Mouse (Mus musculus) hindbrain, embryonic 12.5 days (tissue): ENCODE measurements at regions not wholly inside any gene's neighbourhood (a gene's known extent, or its start where the extent isn't known, plus 50 kb on each side); places are given as distances from the start of the nearest gene placed in this dataset.
"Not testable (repeated sequence)": the region's sequence is repeated elsewhere in the genome, so short reads cannot be mapped to it uniquely, and the experiment has no call there.

Source experiments
- ATAC-seq: fragments of 200-750 bp; cut with Nextera tagmentation; 2 replicates; pipeline ENCODE4 v1.8.0; 2017; ENCODE audit warnings: moderate TSS enrichment; ENCODE audit not compliant: low FRiP score
- H3K27ac ChIP-seq: fragments of 300-500 bp; sonication (generic); 2 replicates; pipeline ENCODE4 v1.5.1; 2016; ENCODE audit warnings: mild to moderate bottlenecking
- H3K27me3 ChIP-seq: fragments of 300-500 bp; sonication (generic); 2 replicates; pipeline ENCODE4 v1.6.1; 2016; ENCODE audit warnings: mild to moderate bottlenecking
- H3K36me3 ChIP-seq: fragments of 300-500 bp; sonication (generic); 2 replicates; pipeline ENCODE4 v1.6.1; 2016; ENCODE audit warnings: mild to moderate bottlenecking
- H3K4me1 ChIP-seq: fragments of 300-500 bp; sonication (generic); 2 replicates; pipeline ENCODE4 v1.6.1; 2016
- H3K4me2 ChIP-seq: fragments of 300-500 bp; sonication (generic); replicated peaks from 2 replicates; pipeline ENCODE4 v1.6.1; 2016; ENCODE audit warnings: mild to moderate bottlenecking
- H3K4me3 ChIP-seq: fragments of 300-500 bp; sonication (generic); 2 replicates; pipeline ENCODE4 v1.5.1; 2016; ENCODE audit warnings: mild to moderate bottlenecking
- H3K9ac ChIP-seq: fragments of 300-500 bp; sonication (generic); 2 replicates; pipeline ENCODE4 v1.6.1; 2016; ENCODE audit warnings: mild to moderate bottlenecking, moderate library complexity
- H3K9me3 ChIP-seq: fragments of 300-500 bp; sonication (generic); replicated peaks from 2 replicates; pipeline ENCODE4 v1.6.1; 2016; ENCODE audit warnings: mild to moderate bottlenecking
- WGBS: fragments of 180-500 bp; shearing (Covaris S2); methylation state at CpG from one replicate; pipeline ENCODE4 v1.1.7; 2016; 5-methylcytosine and 5-hydroxymethylcytosine counted together

GRCm38 (mm10) chr11:22420003-22420723, 78.1 kb upstream of the Ehbp1 start:
- H3K9ac ChIP-seq, result no peak overlapping the region
- no peaks in the 10 kb centered on the region for H3K36me3 ChIP-seq
- H3K4me2 ChIP-seq, result no peak overlapping the region
- H3K4me3 ChIP-seq, result no peak overlapping the region
- no peaks in the 10 kb centered on the region for H3K27me3 ChIP-seq
- WGBS, result 34% methylated on average over 3 of the region's 3 CpGs
- peaks cover 2% of the 10 kb centered on the region; the same call in 1 of the 2 replicates for H3K4me1 ChIP-seq
- no peak overlapping the region for H3K27ac ChIP-seq
- H3K9me3 ChIP-seq, result no peaks in the 10 kb centered on the region
- ATAC-seq, result no peak

DNA sequence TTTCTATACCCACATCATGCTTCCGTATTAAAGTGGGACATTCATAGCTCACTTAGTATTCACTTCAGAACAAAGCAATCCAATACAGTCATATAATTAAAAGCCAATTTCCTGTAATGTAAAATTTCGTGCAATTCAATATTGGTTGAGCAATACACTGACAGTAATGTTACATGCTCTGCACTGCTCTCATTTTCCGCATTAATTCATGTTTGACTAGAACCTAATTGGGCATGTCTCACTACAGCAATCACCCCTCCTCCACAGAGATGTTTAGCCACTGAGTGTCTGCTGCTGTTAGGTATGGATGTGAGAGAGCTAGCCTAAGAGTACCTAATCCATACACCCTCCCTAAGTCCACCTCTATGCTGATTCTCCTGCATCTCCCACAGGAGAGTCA, 79.7 kb upstream of the Ehbp1 start:
- H3K27me3 ChIP-seq, result no peaks in the 10 kb centered on the region
- WGBS, result 83% methylated on average over 3 of the region's 3 CpGs
- no peak overlapping the region for H3K27ac ChIP-seq
- no peak for ATAC-seq
- H3K4me3 ChIP-seq, result no peak overlapping the region
- no peaks in the 10 kb centered on the region for H3K9me3 ChIP-seq
- H3K4me2 ChIP-seq, result no peak overlapping the region
- no peaks in the 10 kb centered on the region for H3K36me3 ChIP-seq
- H3K4me1 ChIP-seq, result peaks cover 2% of the 10 kb centered on the region; the same call in 1 of the 2 replicates
- no peak overlapping the region for H3K9ac ChIP-seq

DNA sequence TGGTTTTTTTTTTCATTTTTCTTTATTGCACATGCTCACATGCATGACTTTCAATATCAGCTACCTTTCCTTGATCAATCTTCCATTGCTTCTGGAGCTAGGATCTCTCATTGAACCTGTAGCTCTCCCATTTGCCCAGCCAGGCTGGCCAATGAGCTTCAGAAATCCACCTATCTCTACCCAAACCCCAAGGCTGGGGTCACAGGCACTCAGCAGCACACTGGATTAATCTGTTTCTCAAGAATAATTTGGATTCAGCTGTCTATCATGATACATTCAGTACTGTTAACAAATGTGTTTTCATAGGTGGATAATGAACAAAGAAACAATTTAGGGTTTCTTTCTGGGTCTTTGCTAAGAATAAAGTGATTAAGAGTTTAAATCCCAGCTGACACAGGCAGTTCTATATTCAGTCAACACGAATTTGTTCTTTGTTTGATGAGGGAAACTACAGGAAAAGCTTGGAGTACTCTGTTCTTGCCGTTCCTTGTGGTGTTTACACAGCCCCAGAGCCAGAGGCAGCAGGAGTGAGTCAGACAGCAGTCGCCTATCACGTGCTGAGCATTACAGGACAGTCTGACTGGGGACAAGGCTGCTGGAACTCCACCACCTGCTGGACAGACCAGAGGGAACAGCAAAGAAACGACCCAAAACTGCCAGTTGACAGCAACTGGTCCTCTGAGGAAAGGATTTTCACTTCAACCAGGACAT, 74.6 kb upstream of the Tmem17 start:
- Histone ChIP-seq H3K9me3 (no peaks in the 10 kb centered on the region), H3K4me2 (no peak overlapping the region), H3K4me1 (no peaks in the 10 kb centered on the region), H3K4me3 (no peak overlapping the region), H3K27me3 (no peaks in the 10 kb centered on the region), H3K27ac (no peak overlapping the region), H3K36me3 (no peaks in the 10 kb centered on the region), H3K9ac (no peak overlapping the region)
- ATAC-seq, result peak; percentile 87
- 24% methylated on average over 5 of the region's 5 CpGs for WGBS

DNA sequence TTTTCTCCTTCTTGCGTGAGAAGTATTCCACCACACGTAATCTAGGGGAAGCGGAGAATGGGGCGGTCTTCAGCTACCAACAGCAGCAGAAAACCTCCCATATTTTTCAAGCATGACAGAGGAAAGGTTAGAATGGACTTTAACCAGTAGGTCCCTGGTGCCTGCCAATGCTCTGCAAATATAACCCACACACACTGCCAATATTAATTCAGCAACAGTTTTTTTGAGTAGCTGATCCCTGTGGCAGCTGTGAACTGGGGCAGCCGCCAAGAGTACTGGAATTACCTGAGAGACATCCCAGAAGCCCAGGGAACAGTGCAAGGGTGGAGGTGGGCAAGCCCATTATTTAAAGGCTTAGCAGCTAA, 74.1 kb upstream of the Tmem17 start:
- Histone ChIP-seq H3K4me3 (no peak overlapping the region), H3K9ac (no peak overlapping the region), H3K4me1 (no peaks in the 10 kb centered on the region), H3K4me2 (no peak overlapping the region), H3K27me3 (no peaks in the 10 kb centered on the region), H3K27ac (no peak overlapping the region), H3K9me3 (no peaks in the 10 kb centered on the region), H3K36me3 (no peaks in the 10 kb centered on the region)
- WGBS, result 75% methylated on average over 5 of the region's 5 CpGs
- no peak for ATAC-seq

GRCm38 (mm10) chr11:22438441-22439066, 73.3 kb upstream of the Tmem17 start:
- no peaks in the 10 kb centered on the region for H3K4me1 ChIP-seq
- no peaks in the 10 kb centered on the region for H3K36me3 ChIP-seq
- no peaks in the 10 kb centered on the region for H3K9me3 ChIP-seq
- no peak for ATAC-seq
- no peak overlapping the region for H3K9ac ChIP-seq
- 77% methylated on average over 2 of the region's 2 CpGs for WGBS
- H3K27ac ChIP-seq, result no peak overlapping the region
- H3K4me3 ChIP-seq, result no peak overlapping the region
- no peak overlapping the region for H3K4me2 ChIP-seq
- no peaks in the 10 kb centered on the region for H3K27me3 ChIP-seq

GRCm38 (mm10) chr11:22440521-22440920, 71.4 kb upstream of the Tmem17 start:
- Histone ChIP-seq H3K27me3 (no peaks in the 10 kb centered on the region), H3K4me2 (no peak overlapping the region), H3K4me1 (no peaks in the 10 kb centered on the region), H3K4me3 (no peak overlapping the region), H3K27ac (no peak overlapping the region), H3K9ac (no peak overlapping the region), H3K9me3 (no peaks in the 10 kb centered on the region), H3K36me3 (no peaks in the 10 kb centered on the region)
- 85% methylated on average over 2 of the region's 2 CpGs for whole genome bisulfite sequencing
- ATAC-seq, result no peak

DNA sequence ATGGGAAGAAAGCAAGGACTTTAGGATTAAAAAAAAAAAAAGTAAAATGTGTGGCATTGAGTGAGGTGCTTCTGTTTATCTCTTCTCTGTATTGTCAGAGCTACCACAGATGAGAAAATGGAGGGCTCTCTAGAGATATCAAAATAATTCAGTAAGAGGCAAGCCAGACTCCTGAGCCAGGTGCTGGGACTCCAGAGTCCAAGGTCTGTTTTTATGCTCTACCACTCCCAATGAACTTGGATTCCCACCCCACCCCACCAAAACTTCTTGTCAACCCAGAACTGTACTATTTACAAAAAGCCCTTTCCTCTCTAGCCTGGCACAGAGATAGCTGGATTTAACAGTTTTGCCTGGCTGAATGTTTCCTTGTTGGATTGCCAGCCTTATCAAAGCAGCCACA, 58.7 kb upstream of the Tmem17 start:
- Histone ChIP-seq H3K27me3 (no peaks in the 10 kb centered on the region), H3K9me3 (no peaks in the 10 kb centered on the region), H3K4me3 (no peak overlapping the region), H3K9ac (no peak overlapping the region), H3K36me3 (no peaks in the 10 kb centered on the region), H3K4me1 (no peaks in the 10 kb centered on the region), H3K27ac (no peak overlapping the region), H3K4me2 (no peak overlapping the region)
- ATAC-seq, result no peak

GRCm38 (mm10) chr11:22456286-22456685, 55.6 kb upstream of the Tmem17 start:
- Histone ChIP-seq H3K36me3 (no peaks in the 10 kb centered on the region), H3K4me1 (no peaks in the 10 kb centered on the region; the same call in 1 of the 2 replicates), H3K9ac (no peak overlapping the region), H3K27me3 (no peaks in the 10 kb centered on the region), H3K4me2 (no peak overlapping the region), H3K9me3 (no peaks in the 10 kb centered on the region), H3K4me3 (no peak overlapping the region), H3K27ac (no peak overlapping the region)
- no peak for ATAC-seq
- WGBS, result 90% methylated on average over 9 of the region's 9 CpGs

DNA sequence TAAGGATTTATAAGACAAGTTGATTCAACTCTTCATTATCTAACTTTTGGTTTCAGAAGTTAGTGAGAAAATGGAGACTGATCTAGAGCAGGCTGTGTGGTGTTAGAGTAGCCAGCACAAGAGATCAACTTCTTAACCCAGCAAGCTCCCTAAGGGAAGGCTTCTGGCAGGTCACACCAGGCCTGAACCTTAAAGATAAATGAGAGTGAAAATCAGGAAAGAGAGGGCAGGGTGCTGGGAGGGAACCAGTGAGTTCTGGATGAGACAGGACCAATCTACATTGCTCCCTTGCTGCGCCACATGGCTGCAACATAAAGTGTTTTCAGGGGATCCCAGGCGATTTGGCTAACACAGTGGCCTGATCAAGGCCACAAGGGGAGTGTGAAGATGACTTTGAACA, 54.7 kb upstream of the Tmem17 start:
- no peak overlapping the region for H3K27ac ChIP-seq
- ATAC-seq, result no peak
- H3K9ac ChIP-seq, result no peak overlapping the region
- H3K9me3 ChIP-seq, result no peaks in the 10 kb centered on the region
- WGBS, result 90% methylated on average over 2 of the region's 2 CpGs
- no peaks in the 10 kb centered on the region for H3K27me3 ChIP-seq
- no peaks in the 10 kb centered on the region for H3K36me3 ChIP-seq
- H3K4me3 ChIP-seq, result no peak overlapping the region
- no peak overlapping the region for H3K4me2 ChIP-seq
- no peaks in the 10 kb centered on the region; the same call in 1 of the 2 replicates for H3K4me1 ChIP-seq

DNA sequence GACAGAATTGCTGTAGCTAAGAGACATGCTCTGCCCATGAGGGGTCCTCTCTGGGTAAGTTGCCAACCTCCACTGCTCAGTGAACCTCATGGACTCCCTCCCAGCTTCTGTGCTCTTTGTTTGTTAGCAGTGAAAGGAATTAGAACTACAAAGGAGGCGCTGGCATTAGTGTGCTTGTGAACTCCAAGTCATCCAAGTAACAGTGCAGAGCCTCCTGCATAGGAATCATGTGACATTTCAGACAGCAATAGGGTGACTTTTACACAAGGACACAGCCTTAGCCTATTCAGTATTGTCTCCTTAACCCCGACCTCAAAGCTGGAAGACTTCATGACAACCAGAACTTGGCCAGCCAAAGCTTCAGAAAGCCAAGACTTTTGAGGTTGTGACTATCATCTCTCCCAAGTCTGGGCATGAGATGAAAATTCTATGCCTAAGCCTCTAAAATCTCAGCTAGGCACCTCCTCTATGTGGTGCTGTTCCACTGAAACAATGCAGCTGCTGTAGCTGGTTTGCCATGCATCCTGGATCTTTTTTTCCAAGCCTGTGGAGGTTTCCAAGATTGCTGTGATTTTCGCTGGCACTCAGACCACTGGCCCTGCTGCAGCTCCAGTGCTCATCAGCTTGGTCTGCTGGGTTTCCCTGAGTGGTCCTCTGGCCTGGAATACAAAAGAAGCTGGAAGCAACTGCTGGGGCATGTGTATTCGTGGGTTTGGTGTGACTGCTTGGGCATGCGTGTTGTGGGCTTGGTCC, 52.8 kb upstream of the Tmem17 start:
- Histone ChIP-seq H3K9me3 (no peaks in the 10 kb centered on the region), H3K4me3 (no peak overlapping the region), H3K4me1 (no peaks in the 10 kb centered on the region; the same call in 1 of the 2 replicates), H3K27me3 (no peaks in the 10 kb centered on the region), H3K36me3 (no peaks in the 10 kb centered on the region), H3K9ac (no peak overlapping the region), H3K27ac (no peak overlapping the region), H3K4me2 (no peak overlapping the region)
- 72% methylated on average over 5 of the region's 5 CpGs for WGBS
- peak; percentile 58; the same call in 1 of the 2 replicates for ATAC-seq

DNA sequence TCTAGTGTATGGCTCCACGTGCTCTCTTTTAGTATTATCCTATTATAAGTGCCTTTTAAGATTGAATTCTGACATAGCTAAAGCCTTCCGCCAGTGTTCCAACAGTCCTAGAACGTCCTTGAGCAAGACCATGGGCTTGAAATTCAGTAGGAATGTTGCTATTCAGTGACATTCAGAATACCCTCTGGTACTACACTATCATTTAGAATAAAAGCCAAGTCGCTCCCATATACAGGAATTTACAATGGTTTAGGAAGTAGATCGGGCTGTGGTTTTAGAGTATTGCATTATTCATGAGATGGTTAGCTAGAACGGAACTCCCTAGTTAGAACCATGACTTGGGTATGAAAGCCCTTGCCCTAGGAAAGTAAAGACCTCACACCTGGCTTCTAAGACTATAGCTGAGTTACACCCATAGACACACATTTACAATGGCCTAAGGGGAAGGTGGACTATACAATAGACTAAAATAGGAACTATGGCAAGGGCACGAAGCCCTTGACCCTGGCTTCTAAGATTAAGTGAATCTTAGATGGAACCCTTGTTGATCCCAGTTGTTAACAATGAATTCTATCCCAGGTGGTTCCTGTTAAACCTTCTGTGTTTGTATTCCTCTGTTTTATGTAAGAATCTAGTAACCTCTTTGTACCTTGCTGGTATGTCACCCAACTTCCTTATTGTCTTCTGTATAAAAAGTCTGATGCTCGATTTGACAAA, 50.7 kb upstream of the Tmem17 start:
- H3K27me3 ChIP-seq, H3K4me1 ChIP-seq, H3K4me3 ChIP-seq, H3K27ac ChIP-seq, ATAC-seq, H3K9me3 ChIP-seq, H3K36me3 ChIP-seq, H3K9ac ChIP-seq, H3K4me2 ChIP-seq: not testable (repeated sequence)
- 89% methylated on average over 8 of the region's 8 CpGs for WGBS
